Mouse (Mus musculus): ENCODE results near the gene BC067074.
"Not testable (repeated sequence)": the region's sequence is repeated elsewhere in the genome, so short reads cannot be mapped to it uniquely, and the experiment has no call there.

The BC067074 gene

DNA sequence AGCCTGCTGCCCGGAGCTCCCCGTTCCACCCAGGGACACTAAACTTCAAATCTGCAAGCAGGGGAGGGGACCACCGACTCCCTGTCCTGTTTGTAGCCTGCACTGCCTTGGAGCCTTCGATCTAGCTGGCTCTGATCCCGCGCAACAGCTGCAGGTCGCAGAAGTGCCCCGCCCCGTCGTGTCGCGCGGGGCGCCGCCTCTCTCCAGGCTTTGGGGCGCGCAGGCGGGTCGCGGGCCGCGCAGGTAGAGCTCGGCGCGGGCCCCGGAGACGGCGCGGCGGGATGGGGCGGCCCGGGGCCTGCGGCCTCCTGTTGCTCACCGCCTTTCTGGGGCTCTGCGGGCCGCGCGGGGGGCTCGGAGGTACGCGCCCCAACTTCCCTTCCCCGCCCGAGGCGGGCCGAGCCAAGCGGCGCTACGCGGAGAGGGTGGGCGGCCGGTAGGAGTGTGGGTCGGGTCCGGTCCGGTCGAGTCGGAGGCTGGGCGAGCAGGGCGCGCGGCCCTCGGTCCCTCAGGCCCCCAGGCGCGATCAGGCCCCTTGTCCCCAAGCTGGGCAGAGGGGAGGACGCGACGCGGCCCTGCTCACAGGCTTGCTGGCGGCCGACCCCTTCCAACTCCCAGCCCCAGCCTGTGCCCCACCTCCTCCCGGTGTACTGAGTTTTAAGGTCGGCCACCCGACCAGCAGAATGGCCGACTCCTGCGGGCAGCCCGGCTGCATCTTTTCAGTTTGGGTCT lies at the start of gene BC067074:
BC067074 (plus strand) TSS at position 185 of the 732 bp plus-strand sequence.
- DNase-seq (ENCODE audit: low spot score in 2 of 2), result no peak

- DNase-seq (ENCODE audit: low spot score in 2 of 2), result no peak
Observed at GRCm38 (mm10) chr13:113245025-113245424, 47.9 kb upstream of the BC067074 start.

- DNase-seq (ENCODE audit: low spot score in 2 of 2), result not testable (repeated sequence)
Observed at GRCm38 (mm10) chr13:113252580-113252979, 40.4 kb upstream of the BC067074 start.

- DNase-seq (ENCODE audit: low spot score in 2 of 2), result no peak
Observed at GRCm38 (mm10) chr13:113256766-113257165, 36.2 kb upstream of the BC067074 start.

DNA sequence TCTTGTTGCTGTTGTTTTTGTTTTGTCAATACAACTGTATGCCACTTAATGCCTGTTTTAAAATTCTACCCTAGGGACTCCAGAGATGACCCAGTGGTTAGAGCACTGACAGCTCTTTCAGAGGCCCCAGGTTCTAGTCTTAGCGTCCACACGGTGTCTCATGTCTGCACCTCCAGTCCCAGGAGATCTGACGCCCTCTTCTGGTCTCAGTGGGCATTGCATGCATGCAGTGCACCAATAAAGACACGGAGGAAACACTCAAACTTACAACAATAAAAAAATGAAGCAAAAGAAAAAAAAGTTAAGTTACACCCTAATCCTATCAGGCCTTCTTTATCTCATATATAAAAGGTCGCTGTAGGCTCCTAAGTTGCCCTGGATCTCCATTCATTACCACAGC lies 35.8 kb upstream of the BC067074 start:
- no peak for DNase-seq (ENCODE audit: low spot score in 2 of 2)

GRCm38 (mm10) chr13:113259237-113259636 lies 33.7 kb upstream of the BC067074 start:
- DNase-seq (ENCODE audit: low spot score in 2 of 2), result no peak

DNA sequence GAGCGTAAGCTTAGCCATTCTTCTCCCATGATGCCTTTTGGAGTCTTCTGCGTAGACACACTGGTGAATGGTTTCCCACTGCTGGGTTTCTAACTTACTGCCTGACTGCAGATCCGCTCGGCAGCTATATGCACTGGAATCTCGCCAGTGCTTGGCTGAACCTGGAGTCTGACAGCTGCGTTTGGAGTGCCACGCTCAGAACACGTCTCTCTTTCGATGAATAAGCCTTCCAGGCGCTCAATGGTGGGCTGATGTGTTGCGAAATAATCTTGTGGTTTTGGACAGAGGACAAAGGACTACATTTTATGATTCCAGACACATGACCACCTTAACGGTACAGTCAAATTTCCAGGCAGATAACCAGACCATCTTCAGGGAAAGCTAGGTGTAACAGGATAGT lies 30.1 kb upstream of the BC067074 start:
- DNase-seq (ENCODE audit: low spot score in 2 of 2), result no peak

DNA sequence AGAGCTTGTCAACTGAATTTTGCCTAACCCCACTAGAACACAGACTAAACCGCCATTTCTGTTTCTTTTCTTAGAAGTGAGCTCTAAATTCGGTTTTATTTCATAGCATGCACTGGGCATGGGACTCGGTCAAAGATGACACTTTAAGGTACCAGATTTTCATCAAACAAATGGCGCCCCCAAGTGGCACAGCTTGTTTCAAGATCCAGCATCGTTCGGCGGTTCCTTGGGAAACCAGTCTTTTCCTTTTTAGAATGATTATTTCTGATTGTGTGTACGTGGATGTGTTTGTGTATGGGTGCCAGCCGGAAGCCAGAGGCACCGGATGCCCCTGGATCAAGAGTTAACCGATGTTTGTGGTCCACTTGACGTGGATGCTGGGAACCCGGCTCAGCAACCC lies 27.7 kb upstream of the BC067074 start:
- no peak for DNase-seq (ENCODE audit: low spot score in 2 of 2)

- DNase-seq (ENCODE audit: low spot score in 2 of 2), result peak; percentile 17 to 59
Observed at GRCm38 (mm10) chr13:113266495-113266951, 26.4 kb upstream of the BC067074 start.

GRCm38 (mm10) chr13:113267204-113267603 lies 25.8 kb upstream of the BC067074 start:
- no peak for DNase-seq (ENCODE audit: low spot score in 2 of 2)

DNA sequence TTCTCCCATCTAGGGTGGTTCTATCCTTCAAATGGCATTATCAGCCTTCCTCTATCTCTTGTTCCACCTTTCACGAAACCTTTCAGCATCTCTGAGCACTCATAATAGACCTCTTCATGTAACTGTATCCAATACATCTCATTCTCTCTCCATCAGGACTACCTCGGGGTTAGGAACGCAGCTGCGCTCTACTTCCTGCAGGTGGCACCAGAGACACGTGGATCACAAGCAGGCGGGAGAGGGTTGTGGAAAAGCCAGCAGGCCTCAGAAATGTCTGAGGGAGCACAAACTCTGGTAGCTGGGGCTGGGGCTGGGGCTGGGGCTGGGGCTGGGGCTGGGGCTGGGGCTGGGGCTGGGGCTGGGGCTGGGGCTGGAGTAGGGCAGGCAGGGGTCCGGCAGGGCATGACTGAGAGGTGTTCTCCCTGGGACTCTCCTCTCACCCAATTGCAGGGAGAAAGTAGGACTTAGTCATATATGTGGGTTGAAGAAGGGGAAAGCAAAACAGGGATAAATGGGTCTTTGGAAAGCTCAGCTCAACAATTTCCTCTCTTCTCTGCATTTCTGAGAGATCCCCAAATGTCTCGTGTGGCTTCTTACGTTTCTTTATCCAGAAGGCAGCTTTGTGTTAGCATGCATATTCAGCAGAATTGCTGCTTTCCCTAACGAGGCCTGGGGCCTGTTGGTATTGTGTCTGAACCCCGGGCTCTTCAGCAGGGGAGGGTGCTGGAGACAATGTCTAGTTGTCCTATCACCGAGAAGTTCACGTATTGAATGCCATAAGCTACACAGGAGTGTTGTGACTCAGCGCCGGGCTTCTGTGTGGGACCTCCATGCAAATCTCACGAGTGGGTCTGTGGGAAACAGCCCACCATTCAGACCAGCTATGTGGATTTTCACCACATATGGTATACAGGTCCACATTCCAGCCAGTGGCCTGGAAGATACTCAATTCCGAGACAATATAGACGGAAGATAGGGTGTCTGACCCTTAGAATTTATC lies 22.9 kb upstream of the BC067074 start:
- peak; percentile 52 to 69 for DNase-seq (ENCODE audit: low spot score in 2 of 2)

DNA sequence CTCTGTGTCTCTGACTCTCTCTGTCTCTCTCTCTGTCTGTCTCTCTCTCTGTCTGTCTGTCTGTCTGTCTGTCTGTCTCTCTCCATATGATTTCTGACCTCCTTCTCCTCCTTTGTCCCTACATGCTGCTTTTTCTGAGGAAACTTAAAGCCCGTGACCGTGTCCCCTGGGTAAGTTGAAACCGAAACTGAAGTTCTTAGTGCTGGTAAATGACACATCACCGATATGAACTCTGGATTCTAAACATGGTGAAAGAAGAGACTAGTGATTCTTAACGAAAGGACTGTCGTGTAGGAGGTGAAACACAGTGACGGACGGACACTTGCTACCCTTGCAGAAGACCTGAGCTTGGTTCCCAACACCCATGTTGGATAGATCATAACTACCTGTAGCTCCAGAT lies 21.8 kb upstream of the BC067074 start:
- no peak for DNase-seq (ENCODE audit: low spot score in 2 of 2)

DNA sequence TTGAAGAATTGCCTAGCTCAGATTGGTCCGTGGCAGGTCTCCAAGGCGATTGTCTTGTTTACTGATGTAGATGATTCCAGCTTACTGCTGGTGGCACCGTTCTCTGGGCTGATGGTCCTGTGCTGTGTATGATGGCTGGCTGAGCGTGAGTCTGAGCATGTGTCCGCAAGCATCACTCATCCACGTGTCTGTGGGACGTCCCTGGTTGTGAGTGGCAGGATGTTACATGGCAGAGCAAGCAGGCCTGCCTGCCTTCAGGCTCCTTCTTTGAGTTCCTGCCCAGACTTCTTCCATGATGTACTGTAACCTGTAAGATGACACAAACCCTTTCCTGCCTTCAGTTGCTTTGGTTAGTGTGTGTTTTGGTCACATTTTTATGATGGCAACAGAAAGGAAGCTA lies 5.8 kb upstream of the BC067074 start:
- no peak for DNase-seq (ENCODE audit: low spot score in 2 of 2)

DNA sequence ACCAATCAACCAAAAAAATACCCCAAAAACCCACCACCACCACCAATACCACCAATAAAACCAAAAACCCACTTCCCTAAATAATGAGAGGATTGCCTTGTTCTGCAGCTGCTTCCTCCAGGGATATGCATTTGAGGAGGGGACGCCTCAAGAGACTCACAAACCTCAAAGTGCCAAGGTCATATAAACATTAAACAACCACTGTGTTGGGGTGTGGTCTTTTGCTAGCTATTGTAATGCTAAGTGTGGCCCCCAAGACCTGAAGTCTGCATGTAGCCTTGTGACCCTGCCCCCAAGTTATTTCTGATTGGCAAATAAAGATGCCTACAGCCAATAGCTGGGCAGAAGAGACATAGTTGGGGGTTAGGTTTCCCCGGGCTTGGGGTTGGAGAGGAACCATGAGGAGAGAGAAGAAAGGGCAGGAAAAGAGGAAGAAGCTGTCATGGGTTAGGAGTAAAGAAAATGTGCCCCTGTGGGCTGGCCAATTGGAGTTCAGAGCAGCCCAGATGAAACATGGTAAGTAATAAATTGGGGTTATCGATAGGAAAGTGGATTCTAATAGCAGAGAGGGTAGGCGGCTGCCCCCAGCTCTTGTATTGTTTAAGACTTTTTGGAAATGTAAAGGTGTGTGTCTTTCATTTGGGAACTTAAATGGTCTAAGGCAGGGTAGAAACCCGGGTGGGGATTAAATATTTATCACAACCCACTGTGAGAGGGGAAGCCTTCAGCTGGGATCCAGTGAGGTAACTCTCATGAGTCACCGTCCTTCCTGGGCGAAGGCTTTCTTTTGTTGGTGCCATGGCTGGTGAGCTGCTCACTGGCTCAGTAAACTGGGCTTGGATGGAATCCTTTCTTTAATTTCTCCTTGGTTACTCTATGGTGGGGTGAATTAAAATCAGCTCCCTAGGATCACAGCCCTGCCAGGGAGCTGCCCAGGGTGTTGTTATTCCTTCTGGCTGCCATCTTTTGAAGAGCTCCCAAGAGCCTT lies 4.5 kb upstream of the BC067074 start:
- no peak for DNase-seq (ENCODE audit: low spot score in 2 of 2)

DNA sequence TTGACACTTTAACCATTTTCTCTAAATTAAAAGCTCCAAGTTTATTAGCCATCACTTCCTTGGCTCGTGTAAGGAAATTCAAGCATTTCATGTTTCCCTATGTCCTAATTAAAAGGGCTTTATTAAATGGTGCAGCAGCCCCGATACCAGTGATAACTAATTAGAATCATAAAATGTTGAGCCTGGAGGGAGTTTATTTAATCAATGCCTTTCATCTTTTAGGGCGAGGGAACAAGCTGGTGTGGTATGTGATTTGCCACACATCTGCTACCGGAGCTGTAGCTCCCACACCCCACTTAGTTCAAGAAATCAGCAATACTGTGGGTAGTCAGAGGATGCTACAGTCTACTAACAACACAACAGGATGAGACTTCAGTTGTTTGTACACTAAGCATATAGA lies 3.2 kb upstream of the BC067074 start:
- no peak for DNase-seq (ENCODE audit: low spot score in 2 of 2)

DNA sequence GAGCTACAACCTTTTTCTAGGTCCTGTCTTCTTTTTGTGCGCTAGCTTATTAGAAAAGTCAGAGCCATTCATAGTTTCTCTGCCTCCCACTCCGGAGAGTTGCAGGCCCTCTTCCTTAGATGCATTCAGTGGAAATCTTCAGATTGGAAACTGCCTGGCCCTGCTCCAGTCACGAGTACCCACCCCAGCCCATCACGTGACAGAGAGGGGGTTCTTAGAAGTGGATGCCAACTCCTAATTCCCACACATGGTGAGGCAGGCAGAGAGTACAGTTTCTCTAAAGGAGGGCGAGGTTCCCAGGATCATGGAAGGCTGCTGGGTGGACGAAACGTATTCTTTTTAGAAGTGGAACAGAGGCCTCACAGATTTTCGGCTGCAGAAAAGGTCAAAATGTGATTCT lies 958 bp upstream of the BC067074 start:
- no peak for DNase-seq (ENCODE audit: low spot score in 2 of 2)

DNA sequence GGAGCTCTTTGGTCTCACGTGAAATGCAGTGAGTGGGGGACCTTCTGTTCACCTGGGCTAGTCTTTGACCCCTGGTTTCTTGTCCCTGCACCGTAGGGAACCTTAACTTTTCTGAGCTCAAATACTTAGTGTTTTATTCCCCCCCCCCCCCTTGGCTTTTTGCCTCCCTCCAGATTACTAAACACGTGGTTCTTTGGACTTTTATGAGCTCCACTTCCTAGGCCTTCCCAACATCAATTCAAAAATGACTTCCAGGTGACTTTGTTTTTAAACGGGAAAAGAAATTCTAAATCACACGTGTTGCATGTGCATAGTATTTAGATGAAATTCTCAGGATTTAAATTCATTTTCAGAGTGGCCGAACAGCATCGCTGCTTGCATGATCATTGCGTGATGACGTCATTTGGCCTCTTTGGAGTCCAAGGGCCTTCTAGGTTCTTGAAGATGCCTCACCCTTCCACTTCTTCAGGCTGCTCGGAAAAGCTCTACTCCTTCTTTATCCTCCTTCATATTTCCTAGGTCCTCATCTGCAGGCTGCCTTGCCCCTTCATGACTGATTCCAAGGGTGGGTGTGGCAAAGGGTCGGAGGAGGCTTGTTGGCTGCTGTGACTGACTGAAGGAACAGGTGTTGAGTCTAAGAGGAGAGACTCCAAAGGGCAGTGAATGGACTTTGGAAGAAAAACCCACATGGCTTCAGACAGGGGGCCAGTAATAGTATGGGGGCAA lies 911 bp downstream of the BC067074 start:
- no peak for DNase-seq (ENCODE audit: low spot score in 2 of 2)

DNA sequence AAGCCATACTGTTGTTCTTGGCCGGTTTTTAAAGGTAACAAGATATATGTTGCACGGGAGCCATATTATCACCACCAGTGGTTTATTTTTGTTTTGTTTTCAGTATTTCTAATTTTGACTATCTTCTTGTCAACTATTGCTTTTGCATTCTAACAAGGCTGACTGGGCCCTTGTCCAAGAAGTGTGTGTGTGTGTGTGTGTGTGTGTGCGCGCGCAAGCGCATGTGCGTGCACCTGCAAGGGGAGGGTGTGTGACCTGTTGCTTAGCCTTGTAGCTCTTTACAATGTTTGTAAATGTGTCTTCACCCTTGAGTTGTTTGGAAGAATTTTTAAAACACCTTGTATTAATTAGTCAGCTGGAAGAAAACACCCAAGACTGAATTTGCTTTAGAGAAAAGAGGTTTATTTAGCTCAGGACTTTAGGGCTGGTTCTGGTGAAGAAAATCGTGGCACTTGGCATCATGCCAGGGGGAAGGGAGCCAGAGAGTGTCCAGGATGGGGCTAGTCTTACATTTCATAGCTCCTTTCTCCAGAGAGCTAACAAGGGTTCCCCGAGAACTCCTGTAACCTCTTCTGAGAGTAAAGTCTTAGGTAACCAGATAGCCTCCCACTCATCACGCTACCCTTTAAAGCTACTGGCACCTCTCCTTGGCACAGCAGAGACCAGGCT lies 3.0 kb downstream of the BC067074 start:
- no peak for DNase-seq (ENCODE audit: low spot score in 2 of 2)

- DNase-seq (ENCODE audit: low spot score in 2 of 2), result no peak
Observed at GRCm38 (mm10) chr13:113306581-113306980, 13.6 kb downstream of the BC067074 start.

GRCm38 (mm10) chr13:113319588-113319987 lies 26.6 kb downstream of the BC067074 start:
- no peak for DNase-seq (ENCODE audit: low spot score in 2 of 2)

All from heart, adult 9 months (tissue).